Mouse (Mus musculus): ENCODE measurements around the gene Unc13b. TPM values are rescaled to one million over a fixed set of nuclear protein-coding genes. Genes with fewer than 3 reads are reported as not detected.
A peak's percentile ranks its signal among the peaks of the same experiment; 100 is the strongest.

Unc13b gene
- polyA plus RNA-seq, 1 experiment from 2014 or later = 19.2 TPM

GRCm38 (mm10) chr4:43205571-43205970 is 146.8 kb downstream of the Unc13b start:
- Histone ChIP-seq H3K9me3 (no peaks in the 10 kb centered on the region), H3K4me1 (replicated peaks) (peaks cover 14% of the 10 kb centered on the region), H3K4me2 (no peak overlapping the region), H3K27me3 (no peaks in the 10 kb centered on the region), H3K4me3 (no peak overlapping the region), H3K9ac (no peak overlapping the region), H3K36me3 (0 out of 2 replicates have a peak, but pooled peaks cover 2% of the 10 kb centered on the region), H3K27ac (replicated peaks) (no peak overlapping the region)
- 55% methylated on average over 4 of the region's 4 CpGs for WGBS
- no peak for ATAC-seq (ENCODE audit: low FRiP score, low read depth)

- H3K9me3 ChIP-seq = no peaks in the 10 kb centered on the region
- WGBS = 51% methylated on average over 5 of the region's 5 CpGs
- H3K27ac ChIP-seq (replicated peaks) = no peak overlapping the region
- H3K27me3 ChIP-seq = no peaks in the 10 kb centered on the region
- ATAC-seq (ENCODE audit: low FRiP score, low read depth) = no peak
- H3K9ac ChIP-seq = no peak overlapping the region
- H3K36me3 ChIP-seq = no peaks in the 10 kb centered on the region
- no peak overlapping the region for H3K4me3 ChIP-seq
- H3K4me1 ChIP-seq (replicated peaks) = peaks cover 14% of the 10 kb centered on the region
- H3K4me2 ChIP-seq = no peak overlapping the region
Measured at GRCm38 (mm10) chr4:43206989-43207388, 148.2 kb downstream of the Unc13b start.

- Histone ChIP-seq H3K4me2 (peak overlapping the region; percentile 70), H3K9ac (peak overlapping the region; percentile 46), H3K9me3 (no peaks in the 10 kb centered on the region), H3K4me1 (replicated peaks) (peaks cover 14% of the 10 kb centered on the region), H3K36me3 (no peaks in the 10 kb centered on the region), H3K4me3 (peak overlapping the region; percentile 37), H3K27me3 (no peaks in the 10 kb centered on the region), H3K27ac (replicated peaks) (peak overlapping the region; percentile 84)
- WGBS = 1% methylated on average over 8 of the region's 8 CpGs
- ATAC-seq (ENCODE audit: low FRiP score, low read depth) = peak; percentile 91
Measured at GRCm38 (mm10) chr4:43209081-43209579, 150.4 kb downstream of the Unc13b start.

- Histone ChIP-seq H3K27ac (replicated peaks) (peak overlapping the region; percentile 84), H3K36me3 (no peaks in the 10 kb centered on the region), H3K9ac (peak overlapping the region; percentile 46), H3K4me1 (replicated peaks) (peaks cover 14% of the 10 kb centered on the region), H3K27me3 (no peaks in the 10 kb centered on the region), H3K4me2 (peak overlapping the region; percentile 70), H3K9me3 (no peaks in the 10 kb centered on the region), H3K4me3 (peak overlapping the region; percentile 37)
- WGBS = 30% methylated on average over 6 of the region's 6 CpGs
- peak; percentile 46; the same call in 1 of the 2 replicates for ATAC-seq (ENCODE audit: low FRiP score, low read depth)
Measured at GRCm38 (mm10) chr4:43209673-43210072, 150.9 kb downstream of the Unc13b start.

- H3K4me3 ChIP-seq = no peak overlapping the region
- no peak overlapping the region for H3K27ac ChIP-seq (replicated peaks)
- no peak overlapping the region for H3K9ac ChIP-seq
- H3K4me2 ChIP-seq = no peak overlapping the region
- no peaks in the 10 kb centered on the region for H3K9me3 ChIP-seq
- H3K4me1 ChIP-seq (replicated peaks) = no peaks in the 10 kb centered on the region
- H3K27me3 ChIP-seq = no peaks in the 10 kb centered on the region
- WGBS = 85% methylated on average over 3 of the region's 3 CpGs
- no peaks in the 10 kb centered on the region for H3K36me3 ChIP-seq
- no peak for ATAC-seq (ENCODE audit: low FRiP score, low read depth)
Measured at GRCm38 (mm10) chr4:43216491-43216890, 157.7 kb downstream of the Unc13b start.

GRCm38 (mm10) chr4:43217997-43218396 is 159.2 kb downstream of the Unc13b start:
- Histone ChIP-seq H3K36me3 (no peaks in the 10 kb centered on the region), H3K27ac (replicated peaks) (no peak overlapping the region), H3K4me1 (replicated peaks) (no peaks in the 10 kb centered on the region), H3K9ac (no peak overlapping the region), H3K4me3 (no peak overlapping the region), H3K27me3 (no peaks in the 10 kb centered on the region), H3K9me3 (no peaks in the 10 kb centered on the region), H3K4me2 (no peak overlapping the region)
- no peak for ATAC-seq (ENCODE audit: low FRiP score, low read depth)
- WGBS = 95% methylated on average over 1 of the region's 1 CpGs

- WGBS = 92% methylated on average over 3 of the region's 3 CpGs
Measured at GRCm38 (mm10) chr4:43231821-43232220, 173.1 kb downstream of the Unc13b start.

GRCm38 (mm10) chr4:43232985-43233384 is 174.2 kb downstream of the Unc13b start:
- 88% methylated on average over 1 of the region's 1 CpGs for WGBS
- peaks cover 21% of the 10 kb centered on the region for H3K36me3 ChIP-seq
- no peak overlapping the region for H3K27ac ChIP-seq (replicated peaks)
- no peaks in the 10 kb centered on the region for H3K27me3 ChIP-seq
- H3K4me2 ChIP-seq = no peak overlapping the region
- ATAC-seq (ENCODE audit: low FRiP score, low read depth) = no peak
- no peaks in the 10 kb centered on the region for H3K9me3 ChIP-seq
- H3K4me1 ChIP-seq (replicated peaks) = no peaks in the 10 kb centered on the region
- H3K9ac ChIP-seq = no peak overlapping the region
- H3K4me3 ChIP-seq = no peak overlapping the region

More at GRCm38 (mm10) chr4:43231821-43232220, 173.1 kb downstream of the Unc13b start:
- Histone ChIP-seq H3K9ac (no peak overlapping the region), H3K36me3 (peaks cover 10% of the 10 kb centered on the region; the same call in 1 of the 2 replicates), H3K27ac (replicated peaks) (no peak overlapping the region), H3K4me3 (no peak overlapping the region), H3K4me1 (replicated peaks) (no peaks in the 10 kb centered on the region), H3K27me3 (no peaks in the 10 kb centered on the region), H3K9me3 (no peaks in the 10 kb centered on the region), H3K4me2 (no peak overlapping the region)
- no peak for ATAC-seq (ENCODE audit: low FRiP score, low read depth)

- H3K9me3 ChIP-seq = no peaks in the 10 kb centered on the region
- no peak overlapping the region for H3K4me2 ChIP-seq
- H3K36me3 ChIP-seq = peaks cover 26% of the 10 kb centered on the region
- H3K9ac ChIP-seq = no peak overlapping the region
- H3K27ac ChIP-seq (replicated peaks) = no peak overlapping the region
- WGBS = 95% methylated on average over 6 of the region's 6 CpGs
- no peaks in the 10 kb centered on the region for H3K4me1 ChIP-seq (replicated peaks)
- ATAC-seq (ENCODE audit: low FRiP score, low read depth) = no peak
- no peaks in the 10 kb centered on the region for H3K27me3 ChIP-seq
- H3K4me3 ChIP-seq = no peak overlapping the region
Measured at GRCm38 (mm10) chr4:43233489-43233888, 174.7 kb downstream of the Unc13b start.

GRCm38 (mm10) chr4:43236898-43237297 is 178.1 kb downstream of the Unc13b start:
- H3K4me1 ChIP-seq (replicated peaks) = no peaks in the 10 kb centered on the region
- H3K36me3 ChIP-seq = peaks cover 52% of the 10 kb centered on the region
- no peaks in the 10 kb centered on the region for H3K9me3 ChIP-seq
- no peak overlapping the region for H3K9ac ChIP-seq
- H3K27ac ChIP-seq (replicated peaks) = no peak overlapping the region
- no peak for ATAC-seq (ENCODE audit: low FRiP score, low read depth)
- 95% methylated on average over 9 of the region's 9 CpGs for WGBS
- H3K4me3 ChIP-seq = no peak overlapping the region
- no peak overlapping the region for H3K4me2 ChIP-seq
- no peaks in the 10 kb centered on the region for H3K27me3 ChIP-seq

GRCm38 (mm10) chr4:43240716-43241115 is 182.0 kb downstream of the Unc13b start:
- Histone ChIP-seq H3K4me1 (replicated peaks) (no peaks in the 10 kb centered on the region), H3K9me3 (no peaks in the 10 kb centered on the region), H3K27me3 (no peaks in the 10 kb centered on the region), H3K4me2 (no peak overlapping the region), H3K4me3 (no peak overlapping the region), H3K9ac (no peak overlapping the region), H3K27ac (replicated peaks) (no peak overlapping the region), H3K36me3 (peaks cover 52% of the 10 kb centered on the region)
- no peak for ATAC-seq (ENCODE audit: low FRiP score, low read depth)
- 79% methylated on average over 1 of the region's 1 CpGs for WGBS

GRCm38 (mm10) chr4:43244022-43244421 is 185.3 kb downstream of the Unc13b start:
- Histone ChIP-seq H3K36me3 (peaks cover 34% of the 10 kb centered on the region), H3K27ac (replicated peaks) (no peak overlapping the region), H3K4me1 (replicated peaks) (no peaks in the 10 kb centered on the region), H3K9ac (no peak overlapping the region), H3K4me2 (no peak overlapping the region), H3K27me3 (no peaks in the 10 kb centered on the region), H3K4me3 (no peak overlapping the region), H3K9me3 (no peaks in the 10 kb centered on the region)
- WGBS = 37% methylated on average over 2 of the region's 2 CpGs
- ATAC-seq (ENCODE audit: low FRiP score, low read depth) = no peak

- Histone ChIP-seq H3K27ac (replicated peaks) (no peak overlapping the region), H3K4me3 (no peak overlapping the region), H3K36me3 (peaks cover 26% of the 10 kb centered on the region), H3K27me3 (no peaks in the 10 kb centered on the region), H3K4me1 (replicated peaks) (no peaks in the 10 kb centered on the region), H3K9me3 (no peaks in the 10 kb centered on the region), H3K9ac (no peak overlapping the region), H3K4me2 (no peak overlapping the region)
- no peak for ATAC-seq (ENCODE audit: low FRiP score, low read depth)
- WGBS = 93% methylated on average over 4 of the region's 4 CpGs
Measured at GRCm38 (mm10) chr4:43245776-43246175, 187.0 kb downstream of the Unc13b start.

Measured in hindbrain, embryonic 15.5 days (tissue).